Mouse (Mus musculus): ENCODE results near the gene Amotl2.
"Not testable (repeated sequence)": the region's sequence is repeated elsewhere in the genome, so short reads cannot be mapped to it uniquely, and the experiment has no call there.

Gene Amotl2

DNA sequence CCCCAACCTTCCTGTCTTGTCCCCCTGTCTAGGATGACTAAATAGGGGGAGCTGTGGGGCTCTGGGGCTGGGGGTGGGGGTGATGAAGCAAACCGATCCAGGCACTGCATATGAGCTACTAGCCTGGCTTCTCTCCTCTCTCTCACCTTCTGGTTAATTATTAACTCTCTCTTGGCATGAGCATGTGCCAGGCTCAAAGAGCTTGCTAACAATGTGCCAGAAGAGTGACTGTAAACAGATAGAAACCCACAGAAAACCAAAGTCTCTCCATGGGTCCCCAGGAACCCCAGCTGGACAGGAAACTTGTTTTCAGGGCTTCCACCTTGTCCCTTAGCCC lies 18.2 kb downstream of the Amotl2 start:
- DNase-seq (ENCODE audit: low spot score in 2 of 2): no peak

DNA sequence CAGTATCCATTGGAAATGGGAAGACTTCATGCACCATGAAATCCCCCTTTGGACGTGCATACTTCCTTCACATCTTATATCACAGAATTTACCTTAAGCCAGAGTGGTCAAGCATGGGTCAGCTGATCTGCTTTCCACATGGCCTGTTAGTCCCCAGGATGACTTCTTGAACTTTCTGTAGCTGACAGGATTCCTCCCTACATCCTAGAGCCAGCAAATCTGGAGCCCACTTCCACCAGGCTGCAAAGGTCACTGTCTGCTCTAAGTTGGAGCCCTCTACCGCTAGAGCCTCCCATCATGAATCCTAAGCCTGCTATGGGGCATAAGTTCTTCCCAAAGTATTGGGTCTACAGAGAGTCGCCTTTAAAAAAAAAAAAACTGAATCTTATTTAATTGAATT lies 18.8 kb downstream of the Amotl2 start:
- no peak for DNase-seq (ENCODE audit: low spot score in 2 of 2)

DNA sequence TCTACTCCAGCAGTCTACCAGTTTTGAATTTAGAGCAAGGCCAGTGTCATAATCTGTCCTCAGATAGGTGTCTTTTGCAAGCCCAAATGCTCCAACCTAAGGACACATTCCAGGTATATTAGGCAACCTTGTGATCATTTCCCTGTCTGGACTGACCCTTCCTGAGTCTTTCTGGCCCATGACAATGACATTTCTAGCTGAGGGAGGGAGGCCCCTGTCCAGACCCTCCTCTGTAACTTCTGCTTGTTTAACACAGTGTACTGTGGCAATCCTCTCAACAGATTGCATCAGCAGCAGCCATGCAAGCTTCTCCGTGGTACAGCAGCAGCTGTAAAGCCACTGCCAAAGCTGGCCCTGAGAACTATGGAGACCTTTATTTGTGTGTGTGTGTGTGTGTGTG lies 19.5 kb downstream of the Amotl2 start:
- DNase-seq (ENCODE audit: low spot score in 2 of 2): no peak

DNA sequence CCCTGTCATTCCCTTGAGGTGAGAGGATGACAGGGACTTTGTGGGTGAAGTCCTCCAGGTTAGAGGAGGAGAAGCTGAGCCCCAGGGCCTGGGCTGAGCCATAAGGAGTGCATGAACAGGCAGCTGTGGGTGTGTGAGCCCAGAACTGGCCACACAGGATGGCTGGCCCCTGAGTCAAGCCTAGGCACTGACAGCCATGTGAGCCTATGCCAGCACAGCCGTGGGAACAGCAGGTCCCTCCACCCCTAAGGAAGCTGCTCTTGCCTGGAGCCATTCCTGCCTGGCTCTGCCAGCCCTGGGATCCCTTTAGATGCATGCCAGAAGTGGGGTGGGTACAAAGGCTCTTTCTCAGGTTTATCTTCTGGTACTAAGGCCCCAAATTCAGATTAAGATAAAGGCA lies 20.9 kb downstream of the Amotl2 start:
- no peak for DNase-seq (ENCODE audit: low spot score in 2 of 2)

DNA sequence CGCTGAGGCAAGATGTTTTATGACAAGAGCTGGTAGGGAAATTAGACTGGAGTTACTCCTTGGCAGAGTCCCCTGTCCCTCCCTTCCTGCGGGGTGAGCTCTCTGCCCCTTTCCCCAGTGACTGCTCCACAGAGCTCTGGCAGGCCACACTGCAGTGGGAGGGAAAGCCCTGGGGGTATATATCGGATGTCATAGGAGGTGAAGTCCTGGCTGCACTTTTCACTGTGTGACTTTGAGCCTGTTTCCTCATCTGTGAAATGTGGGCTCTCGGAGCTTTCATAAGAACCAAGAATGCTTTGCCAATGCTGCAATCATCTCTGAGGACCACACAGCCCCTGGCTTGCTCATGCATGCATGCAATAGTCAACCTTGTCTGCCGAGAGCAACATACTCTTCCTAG lies 30.3 kb downstream of the Amotl2 start:
- DNase-seq (ENCODE audit: low spot score in 2 of 2): no peak

DNA sequence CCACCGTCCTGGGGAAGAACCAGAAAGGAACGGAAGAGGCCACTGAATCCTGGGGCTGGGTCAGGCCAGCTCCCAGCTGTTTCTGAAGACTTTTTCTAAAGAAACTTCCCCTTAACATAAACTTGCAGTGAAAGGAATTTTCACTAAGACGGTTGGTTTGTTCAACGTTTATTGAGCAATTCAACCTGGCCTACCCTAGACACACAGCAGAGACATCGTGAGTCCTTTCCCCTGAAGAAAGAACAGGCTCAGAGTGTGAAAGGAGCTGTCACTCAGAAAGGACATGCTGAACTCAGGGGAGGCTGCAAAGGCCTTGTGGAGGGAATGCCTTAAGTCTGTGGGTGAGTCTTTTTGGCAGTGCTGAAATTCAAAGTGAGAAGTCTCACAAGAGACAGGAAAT lies 31.4 kb downstream of the Amotl2 start:
- no peak for DNase-seq (ENCODE audit: low spot score in 2 of 2)

DNA sequence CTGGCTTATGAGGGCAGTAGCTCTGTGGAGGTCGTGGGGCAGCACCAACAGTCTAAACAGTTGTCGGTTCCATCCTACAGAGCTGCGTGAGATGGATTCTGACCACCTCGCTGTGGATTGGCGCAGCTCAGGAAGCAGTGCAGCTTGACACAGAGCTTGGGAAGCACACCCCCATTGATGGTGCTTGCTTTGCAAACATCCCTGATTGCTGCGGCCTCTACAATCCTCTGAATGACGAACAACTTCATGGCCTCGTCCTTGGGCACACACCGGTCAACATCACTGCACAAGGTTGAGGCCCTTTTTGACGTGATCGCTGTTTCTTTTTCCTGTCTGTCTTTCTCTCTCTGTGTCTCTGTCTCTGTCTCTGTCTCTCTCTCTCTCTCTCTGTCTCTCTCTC lies 32.7 kb downstream of the Amotl2 start:
- DNase-seq (ENCODE audit: low spot score in 2 of 2): no peak

DNA sequence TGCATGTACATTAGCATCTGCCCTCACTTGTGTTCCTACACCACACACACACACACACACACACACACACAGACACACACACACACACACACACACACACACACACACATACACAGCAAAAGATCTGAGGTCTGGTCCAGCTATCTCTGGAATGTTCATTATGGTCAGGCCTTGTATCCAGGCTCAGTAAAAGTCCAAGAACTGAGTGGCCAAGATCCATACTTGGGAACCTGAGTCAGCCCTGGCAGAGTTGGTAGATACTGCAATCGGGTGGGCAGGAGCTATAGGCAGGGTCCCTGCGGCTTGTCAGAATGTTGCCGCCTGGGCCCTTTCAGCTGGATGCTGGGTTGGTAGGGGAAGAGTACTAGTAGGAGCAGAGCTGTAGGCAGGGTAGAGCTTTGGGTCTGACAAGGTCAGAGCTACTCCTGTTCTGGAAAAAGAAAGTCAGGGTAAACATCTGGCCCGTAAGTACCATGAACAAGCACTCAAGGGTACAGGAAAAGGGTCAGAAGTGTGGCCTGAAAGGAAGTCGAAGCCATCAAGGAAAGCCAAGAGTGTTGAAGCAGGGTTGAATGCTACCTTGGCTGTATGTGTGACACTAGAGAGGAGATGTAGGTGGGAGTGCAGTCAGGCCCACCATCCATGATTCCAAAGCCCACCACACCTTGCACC lies 35.3 kb downstream of the Amotl2 start:
- DNase-seq (ENCODE audit: low spot score in 2 of 2): no peak

DNA sequence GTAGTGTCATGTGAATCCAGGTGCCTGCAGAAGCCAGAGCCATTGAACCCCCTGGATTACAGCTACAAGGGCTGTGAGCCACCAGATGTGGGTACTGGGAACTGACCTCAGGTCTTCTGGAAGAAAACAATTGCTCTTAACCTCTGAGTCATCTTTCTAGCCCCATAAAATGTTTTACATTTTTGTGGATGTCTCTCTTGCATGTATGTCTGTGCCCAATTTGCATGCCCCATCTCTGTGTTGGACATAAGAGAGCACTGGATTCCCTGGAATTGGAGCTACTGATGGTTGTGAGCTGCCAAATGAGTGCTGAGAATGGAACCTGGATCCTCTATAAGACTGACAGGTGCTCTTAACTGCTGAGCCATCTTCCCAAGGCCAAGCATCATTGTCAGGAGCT lies 36.8 kb downstream of the Amotl2 start:
- DNase-seq (ENCODE audit: low spot score in 2 of 2): no peak

DNA sequence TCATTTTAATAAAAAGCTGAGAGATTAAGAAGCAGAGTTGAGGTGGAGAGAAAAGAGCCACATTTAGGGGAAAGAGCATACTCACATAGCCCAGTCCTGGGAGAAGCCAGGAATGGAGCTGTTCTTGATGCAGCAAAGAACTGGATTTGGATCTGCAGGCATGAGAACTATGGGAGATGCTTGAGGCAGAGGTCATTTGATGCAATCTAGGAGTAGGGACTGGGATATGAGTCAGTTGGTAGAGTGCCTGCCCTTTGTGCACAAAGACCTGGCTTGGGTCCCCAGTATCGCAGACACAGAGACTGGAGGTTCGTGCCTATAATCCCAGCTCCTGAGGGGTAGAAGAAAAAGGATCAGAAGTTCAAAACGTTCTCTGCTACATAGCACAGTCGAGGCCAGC lies 38.7 kb downstream of the Amotl2 start:
- no peak for DNase-seq (ENCODE audit: low spot score in 2 of 2)

DNA sequence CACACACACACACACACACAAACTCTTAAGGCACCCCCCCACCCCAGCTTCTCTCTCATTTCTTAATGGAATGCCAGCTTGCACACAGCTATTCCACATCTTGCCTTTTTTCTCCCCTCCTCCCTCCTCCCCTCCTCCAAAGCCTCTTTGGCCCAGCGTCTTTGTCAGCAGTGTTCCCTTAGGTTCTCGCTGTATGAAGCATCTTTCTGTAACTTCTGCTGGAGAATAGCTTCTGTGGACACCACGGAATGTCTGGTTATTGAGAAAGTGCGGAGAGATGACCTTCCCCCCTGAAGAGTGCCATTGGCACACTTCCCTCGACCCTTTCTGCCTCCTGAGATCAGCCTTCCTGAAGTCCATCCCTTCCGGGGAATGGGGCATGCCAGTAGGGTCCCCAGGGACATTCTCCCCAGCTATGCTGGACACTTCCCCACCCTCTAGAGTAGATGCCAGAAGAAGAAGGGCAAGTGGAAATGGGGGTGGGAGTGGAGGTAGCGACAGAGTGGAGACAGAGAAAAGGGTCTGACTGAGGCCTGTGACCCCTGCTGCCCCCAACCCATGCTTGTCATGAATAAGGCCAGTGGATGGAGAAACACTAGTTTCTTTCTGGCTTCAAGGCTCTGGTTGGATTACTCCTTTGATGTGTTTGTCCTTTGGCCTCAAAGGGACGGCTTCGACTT lies 39.3 kb downstream of the Amotl2 start:
- no peak for DNase-seq (ENCODE audit: low spot score in 2 of 2)

DNA sequence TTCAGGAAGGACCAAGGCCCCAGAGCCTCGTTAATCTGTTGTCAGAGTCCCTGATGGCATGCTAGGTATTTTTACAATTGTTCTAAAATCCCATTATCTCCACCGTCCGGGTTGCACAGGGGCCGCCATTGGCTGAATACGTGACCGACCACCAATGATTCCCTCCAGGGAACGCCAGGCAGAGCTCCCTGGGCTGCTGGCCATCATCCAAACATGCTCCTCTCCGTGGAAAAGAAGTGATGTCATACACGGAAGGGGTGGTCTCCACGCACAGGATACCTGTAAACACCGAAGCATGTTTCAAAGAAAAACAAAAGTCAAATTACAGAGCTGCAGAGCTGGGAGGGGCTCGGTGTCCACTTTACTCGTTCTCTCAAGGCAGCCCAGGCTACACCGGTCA lies 39.9 kb downstream of the Amotl2 start:
- no peak for DNase-seq (ENCODE audit: low spot score in 2 of 2)

DNA sequence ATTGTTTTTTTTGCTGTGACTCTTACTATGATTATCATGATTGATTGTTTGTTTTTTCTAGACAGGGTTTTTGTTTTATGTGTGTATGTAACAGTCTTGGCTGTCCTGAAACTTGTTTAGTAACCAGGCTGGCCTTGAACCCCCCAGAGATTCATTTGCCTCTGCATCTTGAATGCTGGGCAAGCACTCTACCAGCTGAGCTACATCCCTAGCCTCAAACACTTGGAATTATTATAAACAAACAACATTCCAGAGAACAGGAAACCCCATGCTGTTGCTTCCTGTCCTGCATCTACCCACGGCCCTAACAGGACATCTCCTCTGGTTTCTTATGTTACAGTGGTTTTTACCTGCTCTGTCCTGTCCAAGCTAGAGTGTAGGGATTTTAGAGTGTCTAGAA lies 42.4 kb downstream of the Amotl2 start:
- DNase-seq (ENCODE audit: low spot score in 2 of 2): no peak

DNA sequence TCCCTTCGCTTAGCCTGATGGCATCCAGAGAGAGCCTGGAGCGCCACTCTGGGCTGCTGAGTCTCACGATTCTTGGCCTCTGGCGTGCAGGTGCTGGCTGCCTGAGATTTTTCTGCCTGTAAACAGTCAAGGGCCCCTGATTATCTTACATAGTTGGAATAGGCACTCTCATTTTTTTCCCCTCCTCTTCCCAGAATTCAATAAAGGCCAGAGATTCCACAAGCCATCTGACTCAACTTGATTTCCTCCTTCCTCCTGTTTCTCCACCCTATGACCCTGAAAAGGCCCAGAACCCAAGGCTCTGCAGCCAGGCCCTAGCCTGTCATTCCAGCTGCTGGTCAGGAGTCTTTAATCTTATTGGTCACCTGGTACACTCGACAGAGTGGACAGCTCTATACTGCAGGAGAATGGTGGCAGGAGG lies 43.1 kb downstream of the Amotl2 start:
- no peak for DNase-seq (ENCODE audit: low spot score in 2 of 2)

DNA sequence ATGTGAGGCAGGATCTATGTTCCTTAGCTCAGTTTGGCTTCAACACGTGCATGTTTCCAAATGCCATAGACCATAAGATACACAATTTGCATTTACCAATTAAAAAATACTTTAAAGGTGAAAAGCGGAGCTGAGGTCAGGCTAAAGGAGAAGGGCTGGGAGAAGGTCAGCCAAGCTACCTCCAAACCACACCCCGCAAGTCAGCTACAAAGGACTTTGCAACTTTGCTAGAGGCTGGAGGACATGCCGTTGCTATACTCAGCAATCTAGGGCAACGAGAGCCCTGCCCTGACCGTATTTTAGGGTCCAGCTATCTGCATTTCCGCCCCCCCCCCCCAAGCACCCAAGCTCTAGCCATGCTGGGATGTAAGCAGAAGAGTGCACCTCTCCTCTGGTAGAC lies 45.1 kb downstream of the Amotl2 start:
- no peak for DNase-seq (ENCODE audit: low spot score in 2 of 2)

DNA sequence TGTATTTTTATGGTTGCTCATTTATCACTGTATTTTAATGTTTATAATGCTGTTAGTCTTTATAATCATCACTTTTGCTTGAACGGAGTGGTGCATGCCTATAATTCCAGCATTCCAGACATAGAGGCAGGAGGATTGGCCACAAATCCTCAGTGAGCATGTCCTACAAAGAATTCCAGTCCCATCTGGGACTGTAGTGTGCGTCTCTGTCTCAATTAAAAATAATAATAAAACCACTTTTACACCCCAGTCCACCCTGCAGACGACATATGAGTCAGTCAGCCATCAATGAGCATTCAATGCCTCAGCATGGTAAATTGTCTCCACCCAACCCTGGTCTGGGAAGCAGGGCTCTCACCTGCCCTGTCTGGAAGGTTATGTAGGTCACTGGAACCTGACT lies 46.4 kb downstream of the Amotl2 start:
- no peak for DNase-seq (ENCODE audit: low spot score in 2 of 2)

DNA sequence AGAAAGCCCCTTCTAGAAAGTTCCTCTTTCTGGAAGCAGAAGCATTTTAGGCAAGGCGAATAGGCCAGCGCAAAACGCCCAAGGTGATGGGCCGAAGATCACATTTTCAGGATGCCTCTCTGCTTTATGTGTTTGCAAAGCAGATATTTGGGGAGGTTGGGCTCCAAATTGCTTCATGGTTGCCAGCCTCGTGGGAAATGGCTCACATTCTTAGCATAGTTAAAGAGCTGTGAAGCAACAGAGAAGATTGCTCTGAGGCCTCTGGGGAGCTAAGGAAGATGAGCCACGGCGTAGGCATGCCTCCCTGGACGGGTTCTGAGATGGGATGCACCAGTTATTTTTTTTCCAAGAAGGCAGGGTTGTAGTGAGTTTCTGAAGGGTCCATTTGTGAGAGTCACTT lies 47.0 kb downstream of the Amotl2 start:
- no peak for DNase-seq (ENCODE audit: low spot score in 2 of 2)

DNA sequence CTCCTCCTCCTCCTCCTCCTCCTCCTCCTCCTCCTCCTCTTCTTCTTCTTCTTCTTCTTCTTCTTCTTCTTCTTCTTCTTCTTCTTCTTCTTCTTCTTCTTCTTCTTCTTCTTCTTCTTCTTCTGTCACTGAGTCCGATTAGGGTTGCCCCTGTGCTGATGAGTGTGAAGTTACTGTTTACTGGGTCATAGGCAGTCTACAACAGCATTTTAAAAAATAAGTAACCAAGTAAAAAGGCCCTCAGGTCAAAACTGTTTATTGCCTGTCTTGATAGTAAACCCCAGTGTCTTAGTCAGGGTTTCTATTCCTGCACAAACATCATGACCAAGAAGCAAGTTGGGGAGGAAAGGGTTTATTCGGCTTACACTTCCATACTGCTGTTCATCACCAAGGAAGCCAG lies 48.1 kb downstream of the Amotl2 start:
- DNase-seq (ENCODE audit: low spot score in 2 of 2): not testable (repeated sequence)

DNA sequence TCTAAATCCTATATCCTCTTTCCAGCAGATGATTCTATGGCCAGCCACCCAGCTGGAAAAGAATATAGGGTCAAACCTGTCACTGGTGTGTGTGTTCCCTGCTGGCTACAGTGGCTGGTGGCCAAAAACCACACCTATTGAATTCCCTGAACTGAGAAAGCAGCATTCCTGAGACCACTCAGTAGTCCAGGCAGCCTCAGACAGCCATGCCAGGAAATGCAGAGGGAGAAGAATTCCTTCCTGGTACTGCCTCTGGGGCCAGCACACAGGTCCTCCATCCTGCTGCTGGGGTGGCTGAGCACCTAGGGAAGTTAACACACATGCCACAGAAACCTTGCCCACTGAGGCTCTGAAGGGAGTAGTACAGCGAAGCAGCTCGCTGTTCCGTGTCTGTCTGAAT lies 50.3 kb downstream of the Amotl2 start:
- DNase-seq (ENCODE audit: low spot score in 2 of 2): no peak

DNA sequence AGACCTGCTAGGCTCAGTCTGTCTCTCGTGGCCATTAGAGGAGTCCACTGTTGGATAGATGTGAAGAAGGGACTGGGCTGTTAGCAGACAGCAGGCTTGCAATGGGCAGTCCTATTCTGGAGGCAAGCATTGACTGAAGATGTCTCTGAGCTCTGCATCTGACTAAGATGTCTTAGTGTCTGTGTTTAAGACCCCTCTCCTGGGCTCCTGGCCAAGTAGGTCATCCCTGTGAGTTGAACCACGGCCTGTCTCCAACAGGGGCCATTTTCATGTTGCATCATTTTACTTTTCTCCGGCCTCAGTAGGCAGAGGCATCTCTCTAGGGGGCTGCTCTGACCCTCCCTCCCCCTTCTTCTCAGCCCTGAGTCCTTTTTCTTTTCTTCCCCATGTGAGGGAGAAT lies 52.8 kb downstream of the Amotl2 start:
- DNase-seq (ENCODE audit: low spot score in 2 of 2): no peak

DNA sequence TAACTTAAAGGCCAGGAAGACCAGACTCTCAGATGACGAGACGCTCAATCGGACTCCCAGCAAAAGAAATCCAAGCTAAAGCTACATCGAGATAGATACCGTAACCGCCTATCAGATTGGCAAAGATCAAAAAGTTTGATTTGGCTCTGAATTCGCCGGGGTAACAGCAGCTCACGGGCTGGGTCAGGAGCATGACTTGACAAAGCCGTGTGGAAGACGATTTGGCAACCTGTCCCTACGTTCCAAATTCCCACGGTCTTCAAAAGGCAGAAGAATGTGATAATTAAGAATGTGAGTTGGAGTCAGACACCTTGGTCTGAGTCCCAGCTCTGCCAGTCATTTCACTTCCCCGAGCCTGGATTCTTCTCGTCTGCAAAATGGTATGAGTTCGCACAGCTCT lies 53.7 kb downstream of the Amotl2 start:
- DNase-seq (ENCODE audit: low spot score in 2 of 2): no peak

DNA sequence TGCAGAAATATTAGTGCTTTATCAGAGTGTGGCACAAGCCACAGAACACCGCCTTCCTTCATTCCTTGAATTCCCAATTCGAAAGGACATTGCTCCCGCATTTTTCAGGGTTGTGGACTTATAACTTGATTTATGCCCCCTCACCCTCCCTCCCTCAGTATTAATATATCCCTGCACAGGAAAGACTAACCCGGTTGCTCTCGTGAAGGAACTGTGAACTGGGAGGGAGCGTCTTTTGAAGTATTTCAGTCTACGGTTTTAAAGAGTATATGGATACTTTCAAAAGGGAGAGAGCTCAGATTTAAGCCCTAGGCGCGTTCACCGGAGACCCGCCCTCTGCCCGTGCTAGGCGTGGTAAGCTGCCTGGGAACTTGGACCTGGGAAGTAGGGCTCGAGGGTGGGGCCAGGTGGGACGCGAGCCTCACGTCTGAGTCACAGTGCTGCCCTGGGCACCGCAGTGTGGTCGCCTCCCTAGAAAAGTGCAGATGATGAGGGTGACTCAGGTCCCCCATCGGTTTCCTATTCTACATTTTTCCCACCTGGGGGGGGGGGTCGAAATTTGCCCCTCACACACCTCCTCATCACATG lies 54.9 kb downstream of the Amotl2 start:
- no peak for DNase-seq (ENCODE audit: low spot score in 2 of 2)

Measured in spleen, postnatal 4 days (tissue).